Mouse (Mus musculus): ENCODE measurements around the gene Clstn3. TPM values are rescaled to one million over a fixed set of nuclear protein-coding genes. Genes with fewer than 3 reads are reported as not detected.
A peak's percentile ranks its signal among the peaks of the same experiment; 100 is the strongest.
"Not testable (repeated sequence)": the region's sequence is repeated elsewhere in the genome, so short reads cannot be mapped to it uniquely, and the experiment has no call there.

Gene Clstn3
- polyA plus RNA-seq, 1 experiment from 2014 or later, result 94.2 TPM

DNA sequence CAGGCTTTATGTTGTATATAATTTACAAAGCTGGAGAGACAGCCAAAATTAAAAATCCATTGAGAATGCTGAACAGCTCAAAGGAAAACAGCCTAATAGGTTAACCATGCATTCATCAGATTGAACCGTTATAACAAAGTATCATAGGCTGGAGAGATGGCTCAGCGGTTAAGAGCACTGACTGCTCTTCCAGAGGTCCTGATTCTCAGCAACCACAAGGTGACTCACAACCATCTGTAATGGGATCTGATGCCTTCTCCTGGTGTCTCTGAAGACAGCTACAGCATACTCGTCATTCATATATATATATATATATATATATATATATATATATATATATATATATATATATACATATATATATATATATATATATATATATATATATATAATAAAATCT is 19.2 kb upstream of the Clstn3 start:
- H3K9me3 ChIP-seq (ENCODE audit: control insufficient read depth, low read length); H3K27ac ChIP-seq; H3K4me3 ChIP-seq (replicated peaks; ENCODE audit: low read length); H3K4me2 ChIP-seq (replicated peaks); H3K4me1 ChIP-seq (replicated peaks; ENCODE audit: control insufficient read depth, insufficient read depth, low read length); ATAC-seq (ENCODE audit: low FRiP score); H3K27me3 ChIP-seq (ENCODE audit: control insufficient read depth, insufficient read depth, low read length); H3K9ac ChIP-seq; H3K36me3 ChIP-seq (replicated peaks; ENCODE audit: control insufficient read depth, insufficient read depth); DNase-seq (ENCODE audit: low spot score): not testable (repeated sequence)
- WGBS, result 77% methylated on average over 3 of the region's 3 CpGs

- Histone ChIP-seq H3K4me2 (replicated peaks) (no peak overlapping the region), H3K4me3 (replicated peaks; ENCODE audit: low read length) (no peak overlapping the region), H3K9me3 (ENCODE audit: control insufficient read depth, low read length) (no peaks in the 10 kb centered on the region), H3K36me3 (replicated peaks; ENCODE audit: control insufficient read depth, insufficient read depth) (no peaks in the 10 kb centered on the region), H3K4me1 (replicated peaks; ENCODE audit: control insufficient read depth, insufficient read depth, low read length) (no peaks in the 10 kb centered on the region), H3K27me3 (ENCODE audit: control insufficient read depth, insufficient read depth, low read length) (no peaks in the 10 kb centered on the region), H3K9ac (no peak overlapping the region), H3K27ac (no peak overlapping the region)
- WGBS, result 29% methylated on average over 6 of the region's 6 CpGs
- peak; percentile 72 for DNase-seq (ENCODE audit: low spot score)
- 0 out of 2 replicates have a peak, but pooled peaks have one; percentile 9 for ATAC-seq (ENCODE audit: low FRiP score)
Observed at GRCm38 (mm10) chr6:124481571-124481970, 17.0 kb upstream of the Clstn3 start.

- Histone ChIP-seq H3K27ac (no peak overlapping the region), H3K36me3 (replicated peaks; ENCODE audit: control insufficient read depth, insufficient read depth) (no peaks in the 10 kb centered on the region), H3K27me3 (ENCODE audit: control insufficient read depth, insufficient read depth, low read length) (no peaks in the 10 kb centered on the region), H3K9me3 (ENCODE audit: control insufficient read depth, low read length) (no peaks in the 10 kb centered on the region), H3K4me1 (replicated peaks; ENCODE audit: control insufficient read depth, insufficient read depth, low read length) (no peaks in the 10 kb centered on the region), H3K9ac (no peak overlapping the region), H3K4me2 (replicated peaks) (no peak overlapping the region), H3K4me3 (replicated peaks; ENCODE audit: low read length) (no peak overlapping the region)
- 53% methylated on average over 4 of the region's 4 CpGs for WGBS
- no peak; the same call in 1 of the 2 replicates for ATAC-seq (ENCODE audit: low FRiP score)
- peak; percentile 54 for DNase-seq (ENCODE audit: low spot score)
Observed at GRCm38 (mm10) chr6:124480295-124480694, 15.7 kb upstream of the Clstn3 start.

DNA sequence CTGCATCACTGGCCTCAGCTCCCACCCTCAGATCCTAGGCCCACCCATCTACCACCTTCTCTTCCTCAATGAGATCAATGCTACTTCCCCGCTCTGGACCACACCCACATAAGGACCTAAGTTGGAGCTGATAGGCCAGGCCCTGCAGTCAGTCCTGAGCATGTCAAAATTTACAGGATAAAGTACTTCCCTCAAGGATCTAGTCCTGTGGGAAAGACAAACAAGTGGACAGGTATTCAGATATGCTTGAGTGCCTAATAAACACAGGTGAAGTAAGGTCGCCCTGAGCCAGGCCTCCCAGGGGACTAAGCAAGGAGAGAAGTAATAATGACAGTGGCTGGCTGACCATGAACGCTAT is 15.0 kb upstream of the Clstn3 start:
- H3K9me3 ChIP-seq (ENCODE audit: control insufficient read depth, low read length), result no peaks in the 10 kb centered on the region

DNA sequence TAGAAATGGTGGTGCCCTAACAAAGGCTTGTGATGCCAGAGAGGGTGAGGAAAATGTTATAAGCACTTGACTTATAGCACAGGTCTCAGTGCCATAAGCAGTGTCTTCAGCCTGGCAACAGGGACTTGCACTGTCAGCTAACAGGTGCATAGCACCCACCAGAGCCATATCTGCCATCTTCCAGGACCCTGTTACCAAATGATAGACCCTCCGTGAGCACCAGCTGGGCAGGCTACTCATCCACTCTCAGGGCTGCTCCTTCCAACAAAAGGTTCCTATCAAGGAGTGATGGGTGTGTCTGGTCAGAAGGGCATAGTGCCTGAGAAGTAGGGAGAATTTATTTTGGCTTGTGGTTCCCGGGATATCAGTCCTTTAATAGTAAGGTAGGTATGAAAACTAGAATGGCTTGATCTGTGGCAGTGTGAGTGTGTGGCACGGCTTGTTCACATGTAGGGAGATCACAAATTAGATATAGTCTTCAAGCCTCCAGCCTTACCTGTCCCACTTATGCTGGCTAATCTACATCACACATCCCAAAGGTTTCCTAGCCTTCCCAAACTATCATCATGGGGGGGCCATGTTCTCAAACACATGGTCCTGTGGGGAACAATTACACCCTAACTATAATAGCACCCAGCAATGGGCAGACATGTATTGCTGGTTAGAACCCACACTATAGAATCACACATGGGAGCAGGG is 14.4 kb upstream of the Clstn3 start:
- H3K27me3 ChIP-seq (ENCODE audit: control insufficient read depth, insufficient read depth, low read length), result no peaks in the 10 kb centered on the region
- H3K9me3 ChIP-seq (ENCODE audit: control insufficient read depth, low read length), result no peaks in the 10 kb centered on the region
- no peak for DNase-seq (ENCODE audit: low spot score)
- ATAC-seq (ENCODE audit: low FRiP score), result no peak
- H3K9ac ChIP-seq, result no peak overlapping the region
- 90% methylated on average over 3 of the region's 3 CpGs for WGBS
- H3K36me3 ChIP-seq (replicated peaks; ENCODE audit: control insufficient read depth, insufficient read depth), result no peaks in the 10 kb centered on the region
- no peak overlapping the region for H3K4me2 ChIP-seq (replicated peaks)
- no peak overlapping the region for H3K27ac ChIP-seq
- no peaks in the 10 kb centered on the region for H3K4me1 ChIP-seq (replicated peaks; ENCODE audit: control insufficient read depth, insufficient read depth, low read length)
- no peak overlapping the region for H3K4me3 ChIP-seq (replicated peaks; ENCODE audit: low read length)

More for the DNA sequence above, 15.0 kb upstream of the Clstn3 start:
- 88% methylated on average over 3 of the region's 3 CpGs for WGBS
- no peak for ATAC-seq (ENCODE audit: low FRiP score)
- H3K4me2 ChIP-seq (replicated peaks), result no peak overlapping the region
- no peak overlapping the region for H3K4me3 ChIP-seq (replicated peaks; ENCODE audit: low read length)
- no peak overlapping the region for H3K9ac ChIP-seq
- no peaks in the 10 kb centered on the region for H3K36me3 ChIP-seq (replicated peaks; ENCODE audit: control insufficient read depth, insufficient read depth)
- no peaks in the 10 kb centered on the region for H3K27me3 ChIP-seq (ENCODE audit: control insufficient read depth, insufficient read depth, low read length)
- no peak for DNase-seq (ENCODE audit: low spot score)
- H3K27ac ChIP-seq, result no peak overlapping the region
- H3K4me1 ChIP-seq (replicated peaks; ENCODE audit: control insufficient read depth, insufficient read depth, low read length), result no peaks in the 10 kb centered on the region

DNA sequence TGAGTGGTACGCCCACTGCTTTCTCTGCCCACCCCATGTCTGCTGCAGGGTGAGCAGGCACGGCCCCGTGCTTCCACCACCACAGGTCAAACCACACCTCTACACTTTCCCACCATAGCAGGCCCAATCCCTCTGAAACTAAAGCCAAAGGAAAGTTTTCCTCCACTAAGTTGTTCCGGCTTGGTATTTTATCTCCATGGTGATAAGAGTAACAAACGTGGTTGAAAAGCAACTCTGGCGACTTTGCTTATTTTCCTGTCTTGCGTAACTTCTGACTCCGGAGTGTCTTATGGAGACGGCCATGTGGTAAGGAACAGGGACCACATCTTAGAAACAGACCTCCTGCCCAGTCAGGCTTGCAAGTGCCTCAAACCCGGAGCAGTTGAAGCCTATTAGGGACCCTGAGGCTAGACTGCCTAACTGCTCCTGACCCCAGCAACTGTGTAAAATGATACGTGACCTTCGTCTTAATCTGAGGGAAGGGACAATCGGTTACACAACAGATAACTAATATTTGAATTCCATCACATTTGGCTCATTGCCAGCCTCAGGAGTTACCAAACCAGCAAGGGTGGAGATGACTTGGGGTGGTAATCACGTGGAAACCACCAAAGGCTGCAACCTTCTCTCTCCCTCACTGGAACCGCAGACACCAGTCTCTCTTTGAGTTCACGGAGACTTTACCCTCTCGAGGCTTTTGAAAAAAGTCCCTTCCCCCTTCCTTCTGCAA is 13.5 kb upstream of the Clstn3 start:
- no peak overlapping the region for H3K4me3 ChIP-seq (replicated peaks; ENCODE audit: low read length)
- H3K27me3 ChIP-seq (ENCODE audit: control insufficient read depth, insufficient read depth, low read length), result no peaks in the 10 kb centered on the region
- no peaks in the 10 kb centered on the region for H3K4me1 ChIP-seq (replicated peaks; ENCODE audit: control insufficient read depth, insufficient read depth, low read length)
- no peak overlapping the region for H3K27ac ChIP-seq
- no peak overlapping the region for H3K9ac ChIP-seq
- H3K4me2 ChIP-seq (replicated peaks), result no peak overlapping the region
- DNase-seq (ENCODE audit: low spot score), result no peak
- H3K36me3 ChIP-seq (replicated peaks; ENCODE audit: control insufficient read depth, insufficient read depth), result no peaks in the 10 kb centered on the region
- 77% methylated on average over 17 of the region's 17 CpGs for WGBS
- no peak for ATAC-seq (ENCODE audit: low FRiP score)
- no peaks in the 10 kb centered on the region for H3K9me3 ChIP-seq (ENCODE audit: control insufficient read depth, low read length)

- H3K4me1 ChIP-seq (replicated peaks; ENCODE audit: control insufficient read depth, insufficient read depth, low read length), result no peaks in the 10 kb centered on the region
- no peaks in the 10 kb centered on the region for H3K27me3 ChIP-seq (ENCODE audit: control insufficient read depth, insufficient read depth, low read length)
- 70% methylated on average over 5 of the region's 5 CpGs for WGBS
- ATAC-seq (ENCODE audit: low FRiP score), result no peak
- no peak overlapping the region for H3K9ac ChIP-seq
- no peak overlapping the region for H3K4me3 ChIP-seq (replicated peaks; ENCODE audit: low read length)
- H3K9me3 ChIP-seq (ENCODE audit: control insufficient read depth, low read length), result no peaks in the 10 kb centered on the region
- no peaks in the 10 kb centered on the region for H3K36me3 ChIP-seq (replicated peaks; ENCODE audit: control insufficient read depth, insufficient read depth)
- no peak overlapping the region for H3K4me2 ChIP-seq (replicated peaks)
- H3K27ac ChIP-seq, result no peak overlapping the region
- DNase-seq (ENCODE audit: low spot score), result no peak
Observed at GRCm38 (mm10) chr6:124477221-124477655, 12.6 kb upstream of the Clstn3 start.

- no peaks in the 10 kb centered on the region for H3K36me3 ChIP-seq (replicated peaks; ENCODE audit: control insufficient read depth, insufficient read depth)
- no peak overlapping the region for H3K4me3 ChIP-seq (replicated peaks; ENCODE audit: low read length)
- ATAC-seq (ENCODE audit: low FRiP score) (no peak), DNase-seq (ENCODE audit: low spot score) (no peak)
- H3K4me2 ChIP-seq (replicated peaks), result no peak overlapping the region
- no peaks in the 10 kb centered on the region for H3K4me1 ChIP-seq (replicated peaks; ENCODE audit: control insufficient read depth, insufficient read depth, low read length)
- WGBS, result 84% methylated on average over 11 of the region's 11 CpGs
- H3K27me3 ChIP-seq (ENCODE audit: control insufficient read depth, insufficient read depth, low read length), result no peaks in the 10 kb centered on the region
- no peak overlapping the region for H3K27ac ChIP-seq
- H3K9me3 ChIP-seq (ENCODE audit: control insufficient read depth, low read length), result no peaks in the 10 kb centered on the region
- no peak overlapping the region for H3K9ac ChIP-seq
Observed at GRCm38 (mm10) chr6:124476796-124477195, 12.2 kb upstream of the Clstn3 start.

GRCm38 (mm10) chr6:124476216-124476615 is 11.6 kb upstream of the Clstn3 start:
- Histone ChIP-seq H3K9ac (no peak overlapping the region), H3K9me3 (ENCODE audit: control insufficient read depth, low read length) (no peaks in the 10 kb centered on the region), H3K4me2 (replicated peaks) (no peak overlapping the region), H3K4me1 (replicated peaks; ENCODE audit: control insufficient read depth, insufficient read depth, low read length) (no peaks in the 10 kb centered on the region), H3K27ac (no peak overlapping the region), H3K27me3 (ENCODE audit: control insufficient read depth, insufficient read depth, low read length) (no peaks in the 10 kb centered on the region), H3K4me3 (replicated peaks; ENCODE audit: low read length) (no peak overlapping the region), H3K36me3 (replicated peaks; ENCODE audit: control insufficient read depth, insufficient read depth) (no peaks in the 10 kb centered on the region)
- ATAC-seq (ENCODE audit: low FRiP score) (no peak), DNase-seq (ENCODE audit: low spot score) (no peak)
- WGBS, result 56% methylated on average over 7 of the region's 7 CpGs

Measured in hindbrain, embryonic 14.5 days (tissue).